Mouse (Mus musculus) cerebellum, adult (tissue): ENCODE data around the gene Ncbp1.

Experiments
- ATAC-seq: cut with Nextera tagmentation; 2 replicates; pipeline ENCODE4 v1.9.2; 2017; ENCODE audit warnings: mild to moderate bottlenecking, moderate library complexity, mixed read lengths; ENCODE audit not compliant: insufficient number of reproducible peaks, low FRiP score, low TSS enrichment

Ncbp1 gene

DNA sequence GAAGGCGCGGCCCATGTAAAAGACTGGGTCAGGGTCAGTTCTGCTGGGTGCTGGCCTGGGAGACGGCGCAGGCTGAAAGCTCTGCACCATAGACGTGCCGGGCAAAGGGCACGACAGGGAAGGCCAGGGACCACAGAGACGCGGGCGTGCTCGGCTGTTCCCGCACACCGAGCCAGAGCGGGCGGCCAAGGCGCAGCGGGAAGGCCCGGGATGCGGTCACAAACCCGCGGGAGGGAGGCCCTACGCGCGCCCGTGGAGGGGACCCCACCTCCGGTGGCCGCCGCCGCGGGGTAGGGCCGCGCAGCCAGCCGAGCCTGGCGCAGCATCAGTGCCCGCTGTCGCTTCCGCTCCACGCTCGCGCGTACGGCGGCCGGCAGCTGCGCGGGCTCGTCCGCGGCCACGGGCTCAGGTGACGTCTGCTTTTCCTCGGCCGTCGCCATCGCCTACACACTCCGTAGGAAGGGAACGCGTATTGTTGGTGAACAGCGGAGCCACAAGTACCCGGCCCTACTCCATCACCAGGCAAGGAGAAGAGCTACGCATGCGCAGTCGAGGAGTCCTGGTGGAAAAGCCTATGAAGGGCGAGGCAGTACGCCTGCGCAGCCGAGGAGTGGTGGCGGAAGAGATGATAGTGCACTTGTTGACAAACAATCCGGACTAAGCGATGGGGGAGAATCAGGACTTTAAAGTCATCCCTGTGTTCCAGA is 57.5 kb downstream of the Ncbp1 start, which contains the start of gene Xpa:
TSS of gene Xpa (minus strand) at position 531 of the 707 bp plus-strand sequence.
- ATAC-seq: peak; percentile 91

- ATAC-seq: peak; percentile 12; the same call in 1 of the 2 replicates
These were observed 58.1 kb downstream of the Ncbp1 start for GRCm38 (mm10) chr4:46196513-46196912.

DNA sequence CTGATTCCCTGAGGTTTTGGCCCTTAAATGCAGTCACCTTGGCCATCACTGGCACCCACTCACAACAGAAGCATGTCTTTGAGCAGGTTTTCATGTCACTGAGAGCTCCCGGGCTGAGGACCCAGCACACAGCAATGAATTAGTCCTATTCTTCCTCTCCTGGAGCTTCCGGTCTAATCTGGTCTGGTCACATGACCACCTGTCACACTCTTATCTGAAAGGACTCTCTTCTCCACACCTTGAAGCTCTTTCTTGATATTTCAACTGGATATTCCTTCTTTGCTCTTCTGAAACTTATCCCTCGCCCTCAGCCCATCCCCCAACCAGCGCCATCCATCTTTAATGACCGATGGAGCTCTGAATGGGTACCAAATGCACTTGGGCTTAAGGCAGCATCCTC is 59.7 kb downstream of the Ncbp1 start:
- no peak for ATAC-seq

GRCm38 (mm10) chr4:46201834-46202561 is 63.6 kb downstream of the Ncbp1 start:
- peak; percentile 73 for ATAC-seq

DNA sequence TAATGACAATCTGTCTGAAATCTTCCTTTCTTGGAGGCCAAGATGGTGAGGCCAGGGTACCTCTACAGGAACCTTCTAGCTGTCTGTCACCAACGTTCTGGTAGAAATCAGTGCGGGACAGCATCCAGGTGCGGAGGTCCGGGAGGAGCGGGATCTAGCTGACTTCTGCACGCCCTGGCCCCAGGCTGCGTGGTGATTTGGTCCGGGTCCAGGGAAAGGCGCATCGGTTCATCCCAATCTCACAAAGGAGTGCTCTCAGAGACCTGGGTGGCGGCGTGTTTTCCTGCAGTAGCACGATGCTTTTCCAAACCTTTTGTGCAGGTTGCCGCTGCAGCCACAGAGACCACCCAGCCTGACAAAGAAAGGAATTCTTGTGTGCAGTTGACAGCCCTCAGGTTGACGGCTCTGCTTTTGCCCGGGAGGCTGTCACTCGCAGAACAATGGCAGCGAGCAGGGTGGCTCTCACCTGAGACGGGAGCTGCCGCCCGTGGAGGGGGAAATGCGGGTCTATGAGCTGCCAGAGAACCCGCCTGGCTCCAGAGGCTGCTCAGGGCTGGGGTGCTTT is 64.2 kb downstream of the Ncbp1 start:
- ATAC-seq: peak; percentile 27; the same call in 1 of the 2 replicates

- ATAC-seq: no peak
These were observed 82.7 kb downstream of the Ncbp1 start for GRCm38 (mm10) chr4:46221090-46221489.
